Mouse (Mus musculus) T-helper 1 cell (primary cell): ENCODE measurements around the gene Pik3ap1.
"Not testable (repeated sequence)": the region's sequence is repeated elsewhere in the genome, so short reads cannot be mapped to it uniquely, and the experiment has no call there.

Experiments used
- in situ Hi-C: fragments of 300-600 bp; cut with MboI, MseI; formaldehyde crosslinking; loops from one replicate; pipeline ENCODE4 v1.15.1; 2025; ENCODE audit warnings: high pct_unique_total_duplicates

Pik3ap1 gene

DNA sequence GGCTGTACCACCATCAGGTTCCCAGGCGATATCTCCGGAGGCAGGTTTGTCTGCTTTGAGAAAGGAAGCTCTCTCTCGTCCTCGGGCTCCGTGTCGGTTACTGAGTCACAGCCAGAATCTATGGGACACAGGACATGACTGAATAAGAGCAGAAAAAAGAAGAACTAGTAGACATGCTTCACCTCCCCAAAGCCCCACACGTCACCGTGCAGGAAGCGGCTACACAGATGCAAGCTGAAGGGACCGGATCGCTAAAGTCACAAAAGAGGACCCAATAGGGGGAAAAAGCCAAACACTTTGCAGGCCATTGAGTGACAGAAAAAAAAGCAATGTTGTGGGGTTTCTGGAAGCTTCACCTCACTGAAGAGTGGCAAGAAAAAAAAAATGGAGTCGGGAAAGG is 52.7 kb downstream of the Pik3ap1 start:
- in situ Hi-C loops, result no loop called here

DNA sequence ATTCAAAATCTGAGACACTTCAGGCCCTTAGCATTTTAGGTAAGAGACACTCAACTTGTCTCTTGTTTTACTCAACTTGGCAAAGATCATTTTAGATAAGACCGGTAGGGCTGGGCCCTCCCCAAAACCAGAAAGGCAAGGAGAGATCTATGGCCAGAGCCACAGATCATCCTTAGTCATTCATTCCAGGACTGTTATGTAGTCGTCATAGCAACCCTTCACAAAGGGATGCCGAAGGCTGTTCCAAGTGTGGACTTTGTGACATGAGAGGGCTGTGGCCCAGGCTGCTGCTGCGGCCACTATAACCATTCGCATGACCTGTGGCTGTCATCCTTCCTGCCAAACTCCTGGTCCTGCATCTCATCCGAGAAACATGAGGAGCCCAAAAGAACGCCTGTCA is 54.5 kb downstream of the Pik3ap1 start:
- in situ Hi-C loops, result no loop called here

DNA sequence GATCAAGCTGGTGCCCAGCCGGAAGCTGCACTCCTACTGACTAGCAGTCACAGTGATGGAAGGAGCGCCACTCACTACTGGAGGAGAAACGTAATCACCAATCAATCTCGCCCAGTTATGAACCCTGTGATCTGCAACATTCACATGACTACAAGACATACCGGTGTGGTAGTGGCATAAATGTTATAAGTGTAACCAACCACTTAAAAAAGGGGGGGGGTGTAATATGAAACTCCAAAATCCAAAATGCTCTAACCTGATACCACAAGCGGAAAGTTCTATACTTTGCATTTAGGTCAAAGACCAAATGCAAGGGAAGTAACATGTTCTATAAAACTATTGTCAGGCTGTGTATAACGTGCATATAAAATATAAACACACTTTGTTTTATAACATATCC is 54.9 kb downstream of the Pik3ap1 start:
- in situ Hi-C loops, result no loop called here

DNA sequence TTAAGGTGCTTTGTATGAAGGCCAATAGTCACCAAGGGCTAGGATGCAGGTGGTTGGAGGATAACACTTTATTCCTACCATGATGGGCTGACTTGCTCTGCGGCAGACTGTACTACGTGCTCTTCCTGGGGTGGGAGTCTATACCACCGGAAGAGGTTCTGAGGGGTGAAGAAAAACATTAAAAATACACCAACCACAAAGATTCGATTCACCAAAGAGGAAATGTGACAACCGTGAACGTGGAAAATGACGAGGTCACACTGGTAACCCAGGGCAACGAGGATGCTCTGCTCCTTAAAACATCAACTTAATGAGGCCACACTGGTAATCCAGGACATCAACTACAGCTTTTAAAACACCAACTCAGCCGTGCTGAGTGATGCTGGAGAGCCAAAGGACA is 56.2 kb downstream of the Pik3ap1 start:
- in situ Hi-C loops, result no loop called here

DNA sequence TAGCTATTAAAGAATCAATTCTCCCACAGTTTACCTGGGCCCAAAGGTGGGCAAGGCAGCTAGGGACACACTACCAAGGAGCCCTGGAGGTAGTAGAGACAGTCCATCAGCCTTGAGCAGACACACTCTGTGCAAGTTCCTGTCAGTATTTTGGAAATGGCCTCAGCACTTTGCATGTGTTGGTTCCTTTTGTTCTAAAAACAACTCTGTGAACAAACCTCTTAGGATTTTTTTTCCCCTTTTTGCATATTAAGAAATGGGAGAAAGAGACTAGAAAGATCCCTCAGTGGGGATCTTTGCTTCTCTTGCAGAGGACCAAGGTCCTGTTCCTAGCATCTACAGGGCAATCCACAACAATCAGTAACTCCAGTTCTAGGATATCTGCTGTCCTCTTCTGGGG is 61.1 kb downstream of the Pik3ap1 start:
- in situ Hi-C loops, result no loop called here

DNA sequence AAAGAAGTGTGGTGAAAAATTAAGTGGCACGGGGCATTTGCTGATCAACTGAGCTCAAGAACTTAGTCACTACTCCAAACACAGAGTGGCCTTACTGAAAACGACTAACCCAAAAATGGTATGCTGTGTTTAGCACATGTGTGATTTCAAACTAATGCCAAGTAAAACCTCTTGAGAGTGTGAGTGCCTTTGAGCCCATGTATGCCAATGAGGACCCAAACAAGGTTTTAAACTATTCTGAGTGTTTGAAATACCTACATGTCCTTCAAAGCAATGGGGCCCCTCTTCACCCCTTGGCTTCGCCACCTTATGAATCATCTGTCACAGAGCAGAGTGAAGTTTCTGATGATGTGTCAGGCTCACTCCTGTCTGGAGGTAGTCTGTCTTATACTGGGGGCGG is 61.8 kb downstream of the Pik3ap1 start:
- in situ Hi-C loops, result no loop called here

DNA sequence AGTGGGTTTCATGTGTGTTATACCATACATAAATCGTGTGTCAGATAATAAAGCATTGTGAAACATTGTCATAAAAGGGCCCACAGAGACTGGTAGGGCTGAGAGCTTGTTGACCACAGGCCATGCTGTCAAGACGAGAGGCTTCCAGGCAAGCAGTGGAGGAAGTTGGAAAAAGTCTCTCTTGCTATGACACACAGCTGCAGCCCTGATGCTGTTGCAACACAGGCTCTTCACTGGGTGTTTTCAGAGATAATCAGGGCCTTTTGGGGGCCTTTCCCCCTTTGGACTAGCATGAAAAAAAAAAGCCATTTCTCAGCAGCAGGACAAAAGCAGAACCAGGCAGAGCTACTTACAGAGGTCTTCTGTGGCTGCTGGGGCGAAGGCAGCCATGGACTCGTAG is 63.8 kb downstream of the Pik3ap1 start:
- in situ Hi-C loops, result no loop called here

DNA sequence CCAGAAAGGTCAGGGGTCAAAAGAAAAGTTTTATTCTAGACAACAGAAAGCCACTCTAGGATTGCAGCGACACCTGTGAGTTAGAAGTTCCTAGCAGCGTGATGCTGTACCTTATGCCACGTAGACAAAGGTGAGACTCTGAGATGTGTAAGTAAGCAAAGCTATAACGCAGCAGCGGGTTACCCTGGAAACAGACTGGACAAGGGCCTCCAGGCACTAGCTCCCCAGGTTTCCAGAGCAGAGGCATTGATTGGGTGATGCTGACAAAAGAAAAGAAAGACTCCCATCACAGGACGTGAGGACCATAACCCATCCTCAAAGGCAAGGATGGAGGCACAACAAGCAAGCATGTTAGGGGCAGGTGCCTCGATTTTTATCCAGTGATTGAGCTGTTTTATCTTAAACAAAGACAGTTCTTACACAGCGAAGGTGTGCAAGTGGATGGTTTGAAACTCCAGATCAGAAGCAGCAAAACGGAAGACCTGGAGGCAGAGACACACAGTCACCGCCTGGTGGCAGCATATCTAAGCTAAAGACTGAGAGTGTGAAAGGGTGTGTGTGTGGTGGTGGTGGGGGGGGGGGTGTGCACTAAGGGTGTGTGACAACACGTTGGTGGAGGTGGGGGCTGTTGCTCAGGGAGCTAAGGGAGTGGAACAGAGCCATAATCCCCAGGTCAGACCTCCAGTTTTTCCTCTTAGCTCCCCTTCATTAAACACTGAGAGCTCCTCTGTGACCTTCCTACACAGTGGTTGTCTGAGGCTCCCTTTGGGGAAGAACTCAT is 67.4 kb downstream of the Pik3ap1 start:
- in situ Hi-C loops, result loop anchor here (5.0 kb wide), 2 partner anchors 65 to 135 kb away; no protein-coding TSS in a partner anchor

DNA sequence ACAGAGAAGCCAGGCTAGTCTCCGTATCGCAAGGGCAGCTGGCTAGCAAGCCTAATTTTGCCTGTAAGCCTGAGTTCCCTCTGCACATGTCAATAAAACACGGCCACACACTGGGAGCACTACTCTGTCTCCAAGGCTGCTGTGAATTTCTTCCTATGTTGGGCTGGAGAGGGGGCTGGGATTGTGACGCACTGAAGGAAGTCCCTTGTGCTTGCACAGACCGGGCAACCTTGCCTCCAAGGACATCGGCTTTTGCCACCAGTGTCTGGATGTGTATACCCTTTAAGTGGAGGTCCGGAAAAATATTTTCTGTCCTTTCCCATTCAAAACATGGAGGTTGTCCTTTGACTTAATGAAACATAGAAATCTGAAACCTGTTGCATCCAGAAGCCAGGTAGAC is 70.2 kb downstream of the Pik3ap1 start:
- in situ Hi-C loops, result loop anchor here (5.0 kb wide), 2 partner anchors 68 to 138 kb away; no protein-coding TSS in a partner anchor

DNA sequence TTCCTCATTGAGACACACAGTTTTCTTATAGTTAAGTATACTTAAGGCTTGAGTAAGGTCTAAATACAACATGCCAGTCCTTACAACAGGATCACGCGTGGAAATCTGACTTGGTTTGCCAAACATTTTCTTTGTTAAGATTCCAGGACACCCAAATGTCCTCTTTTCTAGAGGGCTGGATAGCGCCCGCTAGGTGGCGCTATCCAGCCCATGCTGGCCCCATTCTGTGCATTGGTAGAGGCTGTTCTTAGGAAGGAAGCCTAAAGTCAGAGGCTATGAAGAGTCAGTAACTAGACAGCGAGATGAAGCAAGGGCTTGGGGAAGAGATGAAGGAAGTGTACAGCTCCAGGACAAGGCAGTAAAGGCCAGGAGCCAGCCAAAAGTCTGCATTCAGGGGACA is 71.2 kb downstream of the Pik3ap1 start:
- in situ Hi-C loops, result no loop called here

DNA sequence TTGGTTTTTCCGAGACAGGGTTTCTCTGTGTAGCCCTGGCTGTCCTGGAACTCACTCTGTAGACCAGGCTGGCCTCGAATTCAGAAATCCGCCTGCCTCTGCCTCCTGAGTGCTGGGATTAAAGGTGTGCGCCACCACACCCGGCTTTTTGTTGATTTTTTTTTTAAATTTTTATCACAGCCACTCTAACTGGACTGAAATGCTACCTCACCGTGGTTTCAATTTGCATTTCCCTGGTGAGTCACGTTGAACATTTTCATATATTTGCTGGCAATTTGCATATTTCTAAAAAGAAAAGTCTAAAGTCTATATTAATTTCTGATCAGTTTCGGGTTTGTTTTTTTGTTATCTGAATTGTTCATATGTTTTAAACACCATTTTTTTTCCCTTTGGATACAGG is 72.3 kb downstream of the Pik3ap1 start:
- in situ Hi-C loops, result not testable (repeated sequence)

DNA sequence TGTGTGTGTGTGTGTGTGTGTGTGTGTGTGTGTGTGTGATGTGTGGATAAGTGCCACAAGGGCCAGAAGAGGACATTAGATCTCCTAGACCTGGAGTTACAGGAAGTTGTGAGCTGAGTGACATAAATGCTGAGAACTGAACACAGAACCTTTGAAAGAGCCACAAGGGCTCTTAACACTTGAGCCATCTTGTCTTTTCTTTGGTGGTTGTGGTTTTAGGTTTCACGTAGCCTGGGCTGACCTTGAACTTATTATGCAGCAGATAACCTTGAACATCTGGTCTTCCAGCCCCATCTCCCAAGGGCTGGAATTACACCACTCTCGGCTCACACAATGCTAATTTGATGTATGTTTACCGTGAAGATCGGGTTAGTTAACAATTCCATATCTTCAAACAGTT is 72.9 kb downstream of the Pik3ap1 start:
- in situ Hi-C loops, result no loop called here

DNA sequence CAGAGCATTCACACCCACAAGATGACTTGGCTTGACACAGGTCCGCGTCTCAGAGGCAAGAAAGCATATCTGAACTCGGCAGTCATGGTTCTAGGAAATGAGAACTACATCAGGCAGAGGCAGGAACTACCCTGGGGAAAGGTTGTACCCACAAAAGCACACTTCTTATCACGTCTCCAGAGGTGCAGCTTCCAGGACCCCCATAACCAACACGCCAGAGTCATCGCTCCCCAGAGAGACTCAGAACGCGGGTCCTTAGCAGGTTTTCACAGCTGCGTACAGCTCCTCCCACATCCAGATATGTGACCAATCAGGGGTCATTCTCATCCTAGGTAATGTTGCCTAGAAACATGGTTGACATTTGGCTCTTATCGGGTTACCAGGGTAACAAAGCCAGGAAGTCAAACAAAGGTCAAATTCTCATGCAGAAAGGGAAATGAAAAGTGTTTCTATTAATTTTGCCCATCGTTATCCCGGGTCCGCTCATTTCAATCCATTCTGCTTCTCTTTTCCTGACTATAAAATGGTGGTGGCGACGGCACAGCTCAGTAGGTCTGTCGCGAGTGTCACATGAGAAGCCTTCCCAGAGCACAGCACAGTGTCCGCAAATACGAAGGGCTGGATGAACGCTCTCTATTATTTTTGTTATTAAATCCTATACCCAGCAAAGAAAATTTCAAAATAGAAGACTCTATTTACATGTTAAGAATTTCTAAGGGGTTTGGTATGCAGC is 73.8 kb downstream of the Pik3ap1 start:
- in situ Hi-C loops, result no loop called here

DNA sequence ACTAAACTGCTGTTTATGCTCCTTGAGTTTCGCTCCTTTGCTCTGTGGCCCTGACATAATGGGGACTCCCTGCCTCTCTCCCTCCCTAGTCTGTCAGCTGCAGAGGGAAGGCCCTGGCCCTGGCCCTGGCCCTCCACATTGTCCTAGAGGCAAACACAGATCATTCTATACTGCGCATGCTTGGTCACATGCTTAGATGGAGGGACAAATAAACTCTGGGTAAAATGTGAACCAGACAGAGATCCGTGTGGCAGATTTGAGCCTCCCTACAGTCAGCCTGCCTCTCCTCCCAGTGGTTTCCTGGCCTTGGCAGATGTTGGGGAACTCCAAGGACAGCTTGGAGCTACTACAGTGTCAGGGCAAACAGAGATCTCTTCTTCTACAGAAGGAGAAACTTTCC is 81.0 kb downstream of the Pik3ap1 start:
- in situ Hi-C loops, result no loop called here

DNA sequence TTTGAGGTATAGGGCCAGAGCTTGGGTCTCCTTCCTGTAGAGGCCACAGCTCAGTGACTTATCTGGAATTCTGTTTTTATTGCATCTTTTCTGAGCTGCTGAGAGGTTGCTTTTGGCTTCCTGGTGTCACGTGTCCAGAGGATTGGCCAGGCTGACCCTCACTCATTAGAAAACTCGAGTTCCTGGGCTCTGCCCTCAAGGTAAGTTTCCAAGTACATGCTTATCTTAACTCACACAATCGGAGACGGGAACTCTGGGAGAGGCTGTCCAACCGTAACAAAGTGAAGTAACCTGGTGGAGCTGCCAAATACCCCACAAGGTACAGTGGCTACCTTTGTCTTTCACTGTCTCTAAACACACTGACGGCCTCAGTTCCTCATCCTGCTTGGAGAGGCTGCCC is 81.5 kb downstream of the Pik3ap1 start:
- in situ Hi-C loops, result no loop called here

DNA sequence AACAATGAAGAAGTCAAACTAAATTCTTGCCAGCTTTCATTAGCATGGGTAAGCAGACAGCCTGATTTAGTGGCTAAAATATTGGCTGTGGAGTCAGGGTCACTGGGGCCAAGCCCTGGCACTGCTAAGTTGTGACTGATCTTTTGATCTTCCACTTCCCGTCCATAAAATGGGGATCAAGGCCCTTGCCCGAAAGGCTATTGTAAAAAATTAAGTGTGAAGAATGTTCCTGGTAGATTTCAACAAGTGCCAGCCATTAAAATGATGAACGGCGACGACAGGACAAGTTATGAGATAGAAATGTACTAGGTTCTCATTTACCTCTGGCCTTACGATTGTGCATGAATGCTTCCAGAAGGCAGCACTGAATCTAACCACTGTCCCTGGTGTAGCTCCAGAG is 83.0 kb downstream of the Pik3ap1 start:
- in situ Hi-C loops, result no loop called here

DNA sequence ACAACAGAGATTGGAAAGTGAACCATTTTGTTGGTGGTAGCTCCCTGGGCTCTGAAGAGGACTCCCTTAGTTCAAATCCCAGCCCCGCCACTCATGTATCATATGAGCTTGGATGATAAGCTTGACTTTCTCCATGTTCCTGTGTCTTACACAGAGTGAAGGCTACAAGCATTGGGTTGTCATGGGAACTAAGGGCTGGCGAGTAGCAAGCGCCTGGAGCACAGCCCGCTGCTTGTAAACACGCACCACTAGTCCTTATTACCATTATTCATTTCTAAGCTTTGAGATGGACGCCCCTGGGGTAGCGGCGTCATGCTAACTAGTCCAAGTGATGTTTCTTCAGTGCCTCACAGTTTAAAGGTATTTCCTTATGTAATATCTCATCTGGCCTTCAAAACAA is 85.5 kb downstream of the Pik3ap1 start:
- in situ Hi-C loops, result no loop called here

DNA sequence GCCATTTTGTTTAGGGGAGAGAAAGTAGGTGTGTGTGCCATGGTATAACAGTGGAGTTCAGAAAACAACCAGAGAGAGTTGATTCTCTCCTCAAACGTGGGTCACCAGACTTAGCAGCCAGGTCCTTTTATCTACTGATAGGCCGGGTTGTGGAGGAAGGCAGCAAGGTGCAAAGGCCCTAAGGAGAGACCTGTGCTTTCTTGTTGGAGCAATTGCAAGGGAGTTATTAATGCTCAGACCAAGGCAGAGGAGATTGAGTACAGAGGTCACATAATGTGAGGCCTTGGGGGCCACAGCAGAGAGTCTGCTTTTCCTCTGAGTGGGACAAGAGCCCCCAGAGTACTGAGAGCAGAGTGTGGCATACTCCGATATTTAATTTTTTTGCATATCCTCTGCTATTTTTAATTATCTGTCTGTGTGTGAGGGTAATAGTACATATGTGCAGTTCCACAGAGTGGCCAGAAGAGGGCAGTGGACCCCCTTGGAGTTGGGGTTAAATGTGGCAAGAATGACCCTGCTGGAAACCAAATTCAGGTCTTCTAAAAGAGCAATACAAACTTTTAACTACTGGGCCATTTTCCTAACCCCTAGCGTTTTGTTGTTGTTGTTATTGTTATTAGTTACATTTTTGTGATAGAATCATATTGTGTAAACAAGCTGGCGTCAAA is 93.8 kb downstream of the Pik3ap1 start:
- in situ Hi-C loops, result no loop called here

DNA sequence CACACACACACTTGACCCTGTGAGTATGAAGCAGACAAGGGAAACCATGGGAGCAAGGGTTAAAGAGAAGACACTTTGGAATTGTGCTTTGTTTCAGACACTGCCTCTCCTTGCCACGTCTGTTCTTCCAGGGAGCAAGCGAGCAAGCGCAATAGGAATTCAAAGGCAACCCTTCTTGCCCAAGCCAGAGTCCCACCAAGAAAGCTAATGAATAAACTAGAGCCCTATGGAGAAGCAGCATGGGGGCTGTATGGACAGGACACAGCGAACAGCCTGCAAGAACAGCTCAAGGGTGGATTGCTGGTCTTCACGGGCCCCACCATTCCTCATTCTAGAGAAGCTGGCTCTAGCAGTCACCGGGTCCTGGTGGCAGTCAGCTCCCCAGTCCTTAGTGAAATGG is 96.3 kb downstream of the Pik3ap1 start:
- in situ Hi-C loops, result no loop called here

DNA sequence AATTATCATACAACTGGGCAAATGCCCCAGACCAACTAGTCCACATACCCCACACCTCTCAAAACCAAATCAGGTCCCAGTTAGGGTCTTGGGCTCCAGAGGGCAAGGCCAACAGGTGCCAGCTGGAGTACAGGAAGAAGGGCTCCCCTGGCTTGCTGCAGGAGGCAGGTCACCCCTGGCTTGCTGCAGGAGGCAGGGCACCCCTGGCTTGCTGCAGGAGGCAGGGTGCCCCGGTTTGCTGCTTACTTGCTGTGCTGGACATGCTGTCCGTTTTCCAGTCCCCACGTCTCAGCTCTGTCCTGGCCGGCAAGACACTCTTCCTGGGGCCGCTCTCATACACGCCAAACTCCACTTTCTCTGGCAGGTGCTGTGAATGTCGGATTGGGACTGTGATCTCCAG is 97.7 kb downstream of the Pik3ap1 start:
- in situ Hi-C loops, result no loop called here

DNA sequence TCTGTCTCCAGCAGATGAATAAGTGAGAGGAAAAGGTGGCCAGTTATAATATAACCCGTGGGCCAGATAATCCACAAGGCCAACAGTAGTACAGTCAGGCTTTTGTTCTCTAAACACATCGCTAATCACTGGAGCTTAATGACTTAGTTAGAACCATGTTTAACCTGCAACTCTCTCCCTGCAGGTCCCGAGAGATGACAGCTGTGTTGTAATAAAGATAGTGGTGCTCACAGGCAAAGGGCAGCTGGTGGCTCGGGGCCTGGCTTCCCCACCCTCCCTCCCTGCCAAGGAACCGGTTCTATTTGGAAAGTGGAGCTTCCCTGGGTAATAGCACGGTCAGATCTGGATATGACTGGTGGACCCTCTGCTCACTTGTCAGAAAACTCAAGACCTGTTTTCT is 100.4 kb downstream of the Pik3ap1 start:
- in situ Hi-C loops, result no loop called here

DNA sequence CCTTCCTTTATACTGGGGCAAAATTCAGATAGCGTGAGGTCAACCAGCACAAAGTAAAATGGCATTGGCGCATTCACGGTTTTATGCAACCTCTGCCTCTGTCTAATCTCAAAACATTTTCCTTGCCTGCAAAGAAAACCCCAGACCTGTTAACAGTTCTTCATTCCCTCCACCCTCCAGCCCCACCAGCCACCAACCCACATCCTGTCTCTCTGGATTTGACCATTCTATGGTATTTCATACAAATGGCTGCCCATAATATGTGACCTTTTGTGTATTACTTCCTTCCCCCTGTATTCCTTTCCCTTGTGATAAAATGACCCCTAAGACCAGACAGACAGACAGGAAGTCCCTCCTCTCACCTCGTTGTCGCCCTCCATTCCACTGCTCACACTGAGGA is 102.2 kb downstream of the Pik3ap1 start:
- in situ Hi-C loops, result no loop called here

DNA sequence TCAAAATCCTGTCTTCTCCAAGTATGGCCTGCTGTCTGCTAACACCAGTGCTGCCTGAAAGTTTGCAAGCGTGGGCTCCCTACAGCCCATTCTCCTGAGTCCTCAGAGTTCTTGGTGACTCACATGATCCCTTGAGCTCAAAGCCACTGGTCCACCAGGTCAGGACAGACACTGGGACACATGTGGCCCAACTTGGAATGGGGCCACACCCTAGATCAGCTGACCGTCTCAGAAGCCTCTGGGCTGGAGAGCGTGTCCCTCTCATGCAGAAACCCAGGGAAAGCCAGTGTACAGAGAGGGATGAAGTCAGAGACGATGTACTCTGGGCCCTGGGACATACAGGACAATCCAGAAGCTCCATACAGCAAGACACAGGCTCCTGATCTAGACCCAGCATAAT is 102.7 kb downstream of the Pik3ap1 start:
- in situ Hi-C loops, result no loop called here
